Mouse (Mus musculus) midbrain, embryonic 11.5 days (tissue): ENCODE results near the gene Plcd1. TPM values are rescaled to one million over a fixed set of nuclear protein-coding genes. Genes with fewer than 3 reads are reported as not detected.
A peak's percentile ranks its signal among the peaks of the same experiment; 100 is the strongest.

Experiments used
- microRNA-seq: library from miRNA; unstranded; fragments of <30 nt; microRNA quantifications from one replicate; pipeline ENCODE4, GENCODE M21; 2017
- polyA plus RNA-seq: library from polyadenylated mRNA; unstranded; fragments of >200 nt; fragmentation: Nextera tagmentation; extraction: Ambion mirVana; gene quantifications from 2 replicates; pipeline ENCODE4 v1.2.1, GENCODE M21; 2014

Plcd1 gene
- polyA plus RNA-seq, 1 experiment from 2014 or later: 25.8 TPM

Small RNAs within 50 kb of the gene (microRNA-seq; reads per million reads assigned to microRNA genes)
- gene Mir26a-1: 10.6 reads per million, percentile 31 among the genes with 10 or more reads in this experiment

Other genes starting within 250 kb of the Plcd1 start
- gene Ctdspl, start 167.0 kb downstream of the Plcd1 start, polyA plus RNA-seq: 4.9 and 5.5 TPM in 2 replicates
- gene Vill, start 40.7 kb downstream of the Plcd1 start, polyA plus RNA-seq: 7.8 and 8.3 TPM in 2 replicates
- 0.51 and 0.65 TPM in 2 replicates for gene Dlec1, start 9.0 kb upstream of the Plcd1 start, polyA plus RNA-seq
- 1.0 and 1.4 TPM in 2 replicates for gene Acaa1b, start 63.6 kb upstream of the Plcd1 start, polyA plus RNA-seq
- gene Gm47289, start 65.7 kb upstream of the Plcd1 start, polyA plus RNA-seq: not detected in 2 replicates
- not detected in 2 replicates for gene Slc22a13, start 115.6 kb upstream of the Plcd1 start, polyA plus RNA-seq
- gene Oxsr1, start 228.9 kb upstream of the Plcd1 start, polyA plus RNA-seq: 15.5 and 16.2 TPM in 2 replicates
- gene Acaa1a, start 246.2 kb upstream of the Plcd1 start, polyA plus RNA-seq: 52.7 and 61.2 TPM in 2 replicates
- gene Myd88, start 247.9 kb upstream of the Plcd1 start, polyA plus RNA-seq: 6.3 and 7.6 TPM in 2 replicates